Comparison of ENCODE assay signal across 8 mouse cellular contexts in genomic region chr10:68282466-68283391, GRCm38 (mm10). TPM values are rescaled to one million over a fixed set of nuclear protein-coding genes. Genes with fewer than 3 reads are reported as not detected.
DNase-seq lines count a peak whose midpoint lies in the region; ATAC-seq lines count a peak whose summit lies in the region.

No protein-coding gene starts in this region.

- intact Hi-C loops in gastrocnemius, postnatal 36 days (cut with DNase I), result loop anchor here (5.0 kb wide), 3 partner anchors 135 to 410 kb away; no protein-coding TSS in a partner anchor
- intact Hi-C loops in left cerebral cortex, postnatal 4 days (cut with DNase I), result loop anchor here (5.0 kb wide), 1 partner anchor 285 kb away; no protein-coding TSS in a partner anchor

- no peaks in the 10 kb centered on the region for H3K27me3 ChIP-seq in intestine, embryonic 14.5 days (replicated peaks; ENCODE audit: control insufficient read depth, insufficient read depth, low read length)
- H3K27me3 ChIP-seq in midbrain, embryonic 10.5 days (ENCODE audit: low read depth, poor library complexity, severe bottlenecking), result peaks cover 26% of the 10 kb centered on the region

- H3K4me3 ChIP-seq in intestine, embryonic 14.5 days (ENCODE audit: low read depth, low read length), result peak overlapping the region; percentile 43
- peak overlapping the region; percentile 56 for H3K4me3 ChIP-seq in midbrain, embryonic 10.5 days

- peak overlapping the region; percentile 54 for H3K9ac ChIP-seq in intestine, embryonic 14.5 days (ENCODE audit: low read length)

- H3K4me2 ChIP-seq in intestine, embryonic 14.5 days (ENCODE audit: low read length), result peak overlapping the region; percentile 93

- peaks cover 17% of the 10 kb centered on the region for H3K4me1 ChIP-seq in intestine, embryonic 14.5 days (replicated peaks; ENCODE audit: control insufficient read depth, insufficient read depth, low read length)
- H3K4me1 ChIP-seq in midbrain, embryonic 10.5 days, result peaks cover 33% of the 10 kb centered on the region

- peak; percentile 88 for DNase-seq in layer of hippocampus, adult 11-12 months (ENCODE audit: low spot score)
- DNase-seq in layer of hippocampus, adult 9-10 months (ENCODE audit: low spot score), result no peak
- peak; percentile 78 for DNase-seq in embryo, embryonic 11.5 days (ENCODE audit: low read depth, low spot score)
- DNase-seq in gastrocnemius, postnatal 36 days, result peak; percentile 73 to 75
- peak; percentile 86 for DNase-seq in intestine, embryonic 14.5 days (ENCODE audit: low spot score)
- DNase-seq in left cerebral cortex, postnatal 4 days, result peak; percentile 70
- DNase-seq in midbrain, embryonic 10.5 days (ENCODE audit: low spot score), result peak; percentile 80
- peak; percentile 44 to 51 for DNase-seq in right cerebral cortex, postnatal 36 days (ENCODE audit: low spot score in 2 of 2)

- no peaks in the 10 kb centered on the region for H3K9me3 ChIP-seq in intestine, embryonic 14.5 days (ENCODE audit: control insufficient read depth, low read length)
- no peaks in the 10 kb centered on the region for H3K9me3 ChIP-seq in midbrain, embryonic 10.5 days (replicated peaks)

- H3K36me3 ChIP-seq in intestine, embryonic 14.5 days (ENCODE audit: control insufficient read depth, insufficient read depth, low read length), result no peaks in the 10 kb centered on the region
- H3K36me3 ChIP-seq in midbrain, embryonic 10.5 days, result no peaks in the 10 kb centered on the region

- 2% methylated on average over 27 of the region's 27 CpGs for WGBS in intestine, embryonic 14.5 days
- WGBS in midbrain, embryonic 10.5 days, result 2% methylated on average over 27 of the region's 27 CpGs

- peak; percentile 82 for ATAC-seq in intestine, embryonic 14.5 days (replicated peaks; ENCODE audit: low FRiP score, low TSS enrichment, low read depth)

- peak overlapping the region; percentile 57 for H3K27ac ChIP-seq in intestine, embryonic 14.5 days (ENCODE audit: low read depth)
- H3K27ac ChIP-seq in midbrain, embryonic 10.5 days (replicated peaks), result peak overlapping the region; percentile 75

RNA-seq across cellular contexts. Expression of gene Arid5b, which starts 4.2 kb away (rescaled TPM):
- 10 to 100 TPM; 13.9 to 17.6 TPM for total RNA-seq in gastrocnemius, postnatal 36 days (2021)
- polyA plus RNA-seq in intestine, embryonic 14.5 days (2014; fragmentation: Nextera tagmentation; extraction: Ambion mirVana), result 34.0 and 35.0 TPM in 2 replicates
- 10 to 100 TPM; 28.7 to 31.5 TPM for total RNA-seq in left cerebral cortex, postnatal 4 days (2021)
- polyA plus RNA-seq in midbrain, embryonic 10.5 days (2016; fragmentation: Nextera tagmentation; extraction: Ambion mirVana), result 7.8 and 10.6 TPM in 2 replicates
